Mouse (Mus musculus): ENCODE results near the gene Armc2.
A peak's percentile ranks its signal among the peaks of the same experiment; 100 is the strongest.

Armc2 gene

GRCm38 (mm10) chr10:42018016-42018949, at the start of gene Armc2:
Armc2 (minus strand) TSS chr10:42018442.
- DNase-seq, result peak; percentile 75

- no peak for DNase-seq
Observed at GRCm38 (mm10) chr10:42064446-42064845, 46.2 kb upstream of the Armc2 start.

GRCm38 (mm10) chr10:42059522-42059921, 41.3 kb upstream of the Armc2 start:
- no peak for DNase-seq

GRCm38 (mm10) chr10:42057746-42058145, 39.5 kb upstream of the Armc2 start:
- DNase-seq, result no peak

- DNase-seq, result no peak
Observed at GRCm38 (mm10) chr10:42057231-42057601, 39.0 kb upstream of the Armc2 start.

- DNase-seq, result no peak
Observed at GRCm38 (mm10) chr10:42056486-42057230, 38.4 kb upstream of the Armc2 start.

GRCm38 (mm10) chr10:42055224-42056165, 37.3 kb upstream of the Armc2 start:
- DNase-seq, result no peak

GRCm38 (mm10) chr10:42051069-42051468, 32.8 kb upstream of the Armc2 start:
- DNase-seq, result no peak

- DNase-seq, result no peak
Observed at GRCm38 (mm10) chr10:42048648-42049047, 30.4 kb upstream of the Armc2 start.

- DNase-seq, result no peak
Observed at GRCm38 (mm10) chr10:42044574-42044973, 26.3 kb upstream of the Armc2 start.

- no peak for DNase-seq
Observed at GRCm38 (mm10) chr10:42043307-42043706, 25.1 kb upstream of the Armc2 start.

- DNase-seq, result peak; percentile 24
Observed at GRCm38 (mm10) chr10:42042881-42043280, 24.6 kb upstream of the Armc2 start.

GRCm38 (mm10) chr10:42042087-42042486, 23.8 kb upstream of the Armc2 start:
- DNase-seq, result no peak

- no peak for DNase-seq
Observed at GRCm38 (mm10) chr10:42038571-42038970, 20.3 kb upstream of the Armc2 start.

- no peak for DNase-seq
Observed at GRCm38 (mm10) chr10:42037301-42037870, 19.1 kb upstream of the Armc2 start.

GRCm38 (mm10) chr10:42036846-42037245, 18.6 kb upstream of the Armc2 start:
- no peak for DNase-seq

- DNase-seq, result no peak
Observed at GRCm38 (mm10) chr10:42033571-42033970, 15.3 kb upstream of the Armc2 start.

GRCm38 (mm10) chr10:42031021-42031420, 12.8 kb upstream of the Armc2 start:
- peak; percentile 85 for DNase-seq

GRCm38 (mm10) chr10:42029502-42029901, 11.3 kb upstream of the Armc2 start:
- no peak for DNase-seq

GRCm38 (mm10) chr10:42027337-42027736, 9.1 kb upstream of the Armc2 start:
- no peak for DNase-seq

GRCm38 (mm10) chr10:42024406-42024805, 6.2 kb upstream of the Armc2 start:
- no peak for DNase-seq

GRCm38 (mm10) chr10:42021536-42021935, 3.3 kb upstream of the Armc2 start:
- no peak for DNase-seq

All from layer of hippocampus, adult 9-11 months (tissue).